Mouse (Mus musculus): ENCODE data around the gene M1ap.

- TF ChIP-seq MYOG (IDR thresholded peaks at IDR 0.05; ENCODE audit: control insufficient read depth in 1 of 3, insufficient read depth in 1 of 3, insufficient read length in 2 of 3, low read depth in 2 of 3) (no peak), E2F4 (IDR thresholded peaks at IDR 0.05; ENCODE audit: insufficient read depth) (no peak), POLR2A (IDR thresholded peaks at IDR 0.05; ENCODE audit: insufficient read length, low read depth) (no peak), POLR2AphosphoS2 (IDR thresholded peaks at IDR 0.05; ENCODE audit: insufficient read length, low read depth) (no peak)
These were observed 15.0 kb downstream of the M1ap start for GRCm38 (mm10) chr6:82961664-82962063.
